Mouse (Mus musculus): ENCODE data around the gene Lrmp.
"Not testable (repeated sequence)": the region's sequence is repeated elsewhere in the genome, so short reads cannot be mapped to it uniquely, and the experiment has no call there.

The Lrmp gene

DNA sequence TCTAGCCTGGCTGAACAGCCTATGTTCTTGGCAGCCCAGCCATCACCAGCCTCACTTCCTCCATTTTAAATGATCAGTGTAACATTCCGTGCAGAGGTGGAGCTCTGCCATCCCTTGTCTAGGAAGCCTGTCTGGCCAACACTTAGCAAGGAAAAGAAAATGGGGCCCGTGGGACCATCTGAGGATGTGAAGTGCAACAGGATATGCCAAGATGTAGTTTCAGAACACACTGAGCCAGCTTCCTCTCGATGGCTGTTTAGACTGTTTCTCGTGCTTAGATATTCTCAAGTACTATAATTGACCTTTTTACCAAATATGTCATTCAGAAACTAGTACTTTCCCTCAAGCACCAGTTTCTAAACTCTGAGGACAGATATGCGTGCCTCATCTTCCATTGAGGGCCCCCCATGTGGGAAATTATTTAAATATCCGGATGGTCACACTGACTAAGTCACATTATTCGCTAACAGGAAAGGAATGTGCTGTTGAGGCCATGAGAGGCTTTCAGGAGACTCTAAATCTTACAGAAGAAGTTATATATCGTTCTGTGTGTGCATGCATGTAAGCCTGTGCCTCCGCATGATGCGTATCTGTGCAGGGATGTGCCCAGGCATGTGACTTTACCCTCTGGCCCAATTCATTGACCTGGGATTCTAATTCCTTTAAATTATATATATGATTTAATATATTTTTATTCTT lies 11.1 kb upstream of the Lrmp start:
- in situ Hi-C loops (cut with MboI), result no loop called here

DNA sequence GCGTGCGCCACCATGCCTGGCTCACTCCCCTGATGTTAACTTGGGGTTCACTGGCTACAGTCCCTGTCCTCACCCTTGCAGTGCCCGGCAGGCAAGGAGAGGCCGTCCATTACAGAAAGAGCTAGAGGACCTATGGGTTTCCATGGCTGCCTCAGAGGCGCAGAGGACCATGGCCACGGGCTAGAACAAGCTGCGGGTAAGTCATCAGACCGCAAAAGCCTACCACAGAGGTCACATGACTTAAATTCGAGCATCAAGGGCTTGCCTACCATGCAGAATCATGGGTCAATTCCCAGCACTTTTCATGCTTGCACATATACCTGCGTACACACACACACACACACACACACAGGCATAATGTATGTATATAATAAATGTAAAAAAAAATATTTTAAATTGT lies 10.0 kb upstream of the Lrmp start:
- in situ Hi-C loops (cut with MboI), result no loop called here

DNA sequence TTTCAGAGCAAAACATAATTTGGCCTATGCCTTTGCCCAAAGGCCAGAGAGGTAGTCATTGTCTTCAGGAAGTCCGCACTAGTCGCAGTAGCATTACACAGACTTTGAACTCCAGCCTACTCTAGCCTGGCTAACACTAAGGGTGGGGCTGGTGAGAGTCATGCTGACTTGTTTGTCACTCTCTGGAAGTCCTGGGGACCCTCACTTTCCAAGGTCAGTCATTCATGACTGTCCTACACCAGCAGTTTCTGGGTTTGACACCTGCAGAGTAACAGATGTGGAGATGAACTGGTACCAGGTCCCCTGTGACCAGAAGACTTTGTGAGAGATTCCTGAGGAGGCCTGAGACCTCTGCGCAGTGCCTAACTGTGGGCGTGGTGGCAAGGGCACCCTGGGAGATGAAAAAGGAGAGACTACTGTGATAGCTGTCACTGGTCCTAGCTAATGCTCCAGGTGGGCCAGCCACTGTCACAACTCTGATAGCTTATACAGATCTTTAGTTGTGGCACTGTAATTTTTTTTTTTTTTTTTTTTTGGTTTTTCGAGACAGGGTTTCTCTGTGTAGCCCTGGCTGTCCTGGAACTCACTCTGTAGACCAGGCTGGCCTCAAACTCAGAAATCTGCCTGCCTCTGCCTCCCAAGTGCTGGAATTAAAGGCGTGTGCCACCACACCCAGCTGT lies 9.2 kb upstream of the Lrmp start:
- in situ Hi-C loops (cut with MboI), result no loop called here

DNA sequence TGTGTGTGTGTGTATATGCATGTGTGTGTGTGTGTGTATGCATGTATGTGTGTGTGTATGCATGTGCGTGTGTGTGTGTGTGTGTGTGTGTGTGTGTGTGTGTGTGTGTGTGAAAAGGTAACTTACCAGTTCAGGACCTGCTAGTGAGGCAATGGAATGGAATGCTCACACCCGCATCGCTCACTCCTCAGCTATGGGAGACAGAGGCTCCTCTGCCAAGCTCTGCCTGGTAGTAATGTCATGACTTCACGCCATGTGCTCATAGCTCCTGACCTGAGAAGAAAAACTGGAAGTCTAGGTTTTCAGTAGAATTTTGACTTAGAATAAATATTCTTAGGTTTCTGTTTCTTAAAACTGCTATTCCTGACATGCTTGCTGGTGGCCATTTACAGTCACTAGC lies 4.7 kb upstream of the Lrmp start:
- in situ Hi-C loops (cut with MboI), result no loop called here

DNA sequence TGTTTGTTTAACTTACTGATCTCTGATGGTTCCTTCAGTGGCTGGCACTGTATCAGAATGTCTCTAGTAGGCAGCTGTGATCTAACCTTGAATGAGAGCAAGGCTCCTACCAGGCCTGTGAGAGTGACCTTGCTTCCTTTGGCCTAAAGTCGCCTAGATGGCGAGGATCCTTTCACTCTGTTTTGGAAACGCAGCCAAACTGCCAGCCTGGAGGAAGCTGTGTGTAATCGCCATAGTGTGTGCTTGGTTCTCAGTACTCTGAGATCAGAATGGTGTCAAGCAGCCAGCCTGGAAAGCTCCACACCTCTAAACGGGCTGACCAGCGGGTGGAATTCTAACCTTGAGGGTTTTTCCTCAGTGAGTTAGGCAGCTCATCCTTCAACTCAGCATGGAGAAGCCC lies 2.6 kb upstream of the Lrmp start:
- in situ Hi-C loops (cut with MboI), result no loop called here

DNA sequence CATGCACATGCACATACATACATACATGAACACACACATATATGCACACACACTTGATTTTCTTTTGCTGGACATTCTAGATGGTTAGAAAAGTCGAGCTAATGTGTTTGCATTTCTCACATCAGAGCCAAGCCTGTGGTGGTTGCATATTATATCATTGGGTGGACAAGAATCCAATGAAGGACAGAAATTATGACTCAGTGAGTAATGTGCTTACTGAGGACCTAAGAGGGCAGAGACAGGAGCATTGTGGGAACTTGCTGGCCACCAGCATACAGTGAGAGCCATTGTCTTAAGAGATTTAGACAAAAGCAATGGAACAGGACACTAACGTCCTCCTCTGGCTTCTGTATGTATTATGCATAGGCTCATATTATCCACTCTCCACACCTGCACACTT lies 892 bp upstream of the Lrmp start:
- in situ Hi-C loops (cut with MboI), result no loop called here

DNA sequence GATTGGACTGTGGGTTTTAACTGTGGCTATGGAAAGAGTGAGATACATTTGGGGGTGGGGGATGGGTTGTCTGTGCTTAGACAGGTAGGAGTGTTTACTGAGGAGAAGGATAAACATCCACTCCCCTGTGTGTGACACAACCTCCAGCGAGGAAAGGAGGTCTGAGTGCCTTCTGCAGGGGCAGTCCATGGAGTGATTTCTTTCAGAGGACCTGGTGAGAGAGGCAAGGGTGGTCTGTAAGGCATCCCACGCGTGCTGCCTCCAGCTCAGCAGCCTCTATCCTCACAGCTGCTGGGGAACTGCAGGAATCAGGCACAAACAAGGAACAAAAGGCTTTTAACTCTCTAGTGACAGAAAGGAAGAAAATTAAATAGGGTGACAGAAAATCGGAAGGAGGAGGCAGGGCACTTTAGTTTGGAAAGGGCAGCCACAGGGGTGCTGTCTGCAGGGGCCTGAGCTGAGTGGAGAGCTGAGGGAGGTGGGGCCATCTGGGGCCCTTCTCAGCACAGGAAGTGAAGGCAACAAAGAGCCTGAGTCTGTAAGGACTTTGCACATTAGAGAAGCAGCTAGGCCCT lies 732 bp downstream of the Lrmp start:
- in situ Hi-C loops (cut with MboI), result no loop called here

DNA sequence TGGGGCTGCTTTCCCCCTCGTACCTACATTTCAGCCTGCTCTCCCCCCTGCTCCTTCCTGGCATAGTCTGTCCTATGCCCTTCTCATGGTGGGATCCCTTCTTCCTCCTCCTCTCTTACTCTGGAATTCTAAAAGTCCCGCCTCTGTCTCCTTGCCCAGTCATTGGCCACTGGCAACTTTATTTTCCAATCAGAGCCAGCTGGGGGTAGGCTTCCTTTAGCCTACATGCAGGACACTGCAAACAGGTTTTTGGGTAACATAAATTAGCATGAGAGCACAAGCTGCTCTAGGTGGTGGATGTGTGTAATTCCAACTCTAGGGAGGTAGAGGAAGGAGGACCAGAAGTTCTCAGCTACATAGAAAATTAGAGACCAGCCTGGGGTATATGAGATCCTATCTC lies 4.6 kb downstream of the Lrmp start:
- in situ Hi-C loops (cut with MboI), result no loop called here

DNA sequence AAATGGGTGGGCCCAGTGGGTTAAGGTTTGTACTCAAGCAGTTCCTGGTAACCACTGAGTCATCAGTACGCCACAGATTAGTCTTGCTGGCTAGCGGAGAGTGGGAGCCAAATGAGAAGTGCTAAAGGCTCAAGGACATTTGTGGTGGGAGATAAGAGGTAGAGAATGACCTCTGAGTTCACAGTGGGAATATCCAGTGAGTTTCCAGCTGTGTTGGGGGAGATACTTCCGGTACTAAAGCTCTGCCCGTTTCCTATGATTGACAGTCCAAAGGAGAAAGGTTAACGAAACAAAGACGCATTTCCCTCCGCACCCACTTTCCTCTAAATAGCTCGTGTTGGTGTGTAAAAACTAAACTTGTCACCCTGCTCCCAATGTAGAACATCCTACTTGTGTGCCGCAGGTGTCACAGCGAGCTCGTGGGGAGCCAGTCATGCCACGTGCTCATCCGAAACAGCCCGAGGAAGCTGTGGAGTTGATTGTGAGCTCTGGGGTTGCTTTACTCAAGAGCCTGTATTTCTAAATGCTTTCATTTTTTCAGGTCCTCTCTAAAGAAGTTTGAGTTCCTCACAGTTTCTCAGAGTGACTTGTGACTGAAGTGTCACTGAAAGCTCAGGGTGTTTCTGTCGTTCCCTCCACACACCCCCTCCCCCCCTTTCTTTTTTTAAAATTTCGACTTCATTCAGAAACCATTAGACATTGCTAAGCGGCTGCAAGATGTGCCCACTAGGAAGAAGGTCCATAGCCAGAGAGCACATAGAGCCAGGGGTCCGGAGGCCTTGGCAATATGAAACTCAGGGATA lies 5.5 kb downstream of the Lrmp start:
- in situ Hi-C loops (cut with MboI), result no loop called here

DNA sequence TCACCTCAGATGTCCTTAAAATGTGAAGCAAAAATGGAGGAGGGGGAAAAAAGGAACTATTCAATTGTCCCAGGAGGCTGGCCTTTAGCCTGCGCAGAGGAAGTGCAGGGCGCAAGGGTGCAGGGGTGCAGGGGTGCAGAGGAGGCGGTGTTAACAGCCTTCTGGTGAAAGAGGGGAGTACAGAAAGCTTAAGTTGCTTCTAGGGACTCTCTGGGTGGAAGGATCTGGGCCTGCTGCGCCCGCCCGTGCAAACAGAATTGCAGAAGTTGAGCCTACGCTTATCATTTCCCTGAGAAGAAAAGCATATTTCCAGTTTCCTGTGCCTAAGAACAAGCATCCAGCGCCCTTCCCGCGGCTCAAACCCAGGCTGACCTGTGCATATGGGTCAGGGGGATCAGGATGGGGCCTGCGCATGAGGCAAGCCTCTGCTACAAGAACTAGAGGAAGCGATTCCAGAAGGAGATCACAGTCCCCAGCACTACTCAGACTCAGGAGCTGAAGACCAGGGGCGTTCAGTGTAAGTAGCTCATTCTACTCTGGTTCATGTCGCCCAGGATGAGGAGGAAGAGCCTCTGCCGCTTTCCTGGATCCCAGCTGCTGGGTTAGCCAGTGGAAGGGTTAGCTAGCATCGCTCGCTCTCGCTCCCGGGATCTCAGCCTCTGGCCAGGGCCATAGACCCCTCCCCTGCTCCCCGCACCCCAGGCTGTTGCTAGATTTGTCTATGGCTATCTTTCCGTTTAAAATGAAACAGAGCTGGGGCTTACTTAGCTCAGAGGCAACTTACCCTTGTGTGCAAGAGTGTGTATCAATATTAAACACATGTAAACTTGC lies 6.4 kb downstream of the Lrmp start:
- in situ Hi-C loops (cut with MboI), result no loop called here

DNA sequence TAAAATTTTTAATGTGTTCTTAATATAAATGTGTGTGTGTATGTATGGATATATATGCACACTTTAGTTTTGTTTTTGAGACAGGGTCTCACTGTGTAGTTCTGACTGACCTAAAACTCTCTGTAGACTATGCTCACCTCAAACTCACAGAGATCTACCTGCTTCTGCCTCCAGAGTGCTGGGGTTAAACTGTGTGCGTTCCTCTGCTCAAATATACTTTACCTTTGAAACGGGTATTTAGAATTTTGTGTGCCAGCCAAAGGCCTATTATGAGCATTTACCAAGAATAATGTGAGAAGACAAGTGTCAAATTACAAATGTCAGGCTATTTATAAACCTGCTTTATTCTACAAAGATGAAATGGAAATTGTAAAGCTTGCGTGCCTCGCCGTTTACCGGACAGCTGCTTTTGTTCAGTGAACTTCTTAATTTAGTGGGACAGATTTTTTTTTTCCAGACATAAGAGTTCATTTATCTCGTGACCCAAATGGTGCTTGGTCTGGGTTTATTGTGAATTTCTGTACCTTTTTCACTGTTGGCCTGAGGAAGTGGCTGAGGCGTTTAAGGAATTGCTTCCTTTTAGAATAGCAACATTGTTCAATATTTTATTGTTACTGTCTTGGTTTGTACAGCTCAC lies 7.1 kb downstream of the Lrmp start:
- in situ Hi-C loops (cut with MboI), result no loop called here

DNA sequence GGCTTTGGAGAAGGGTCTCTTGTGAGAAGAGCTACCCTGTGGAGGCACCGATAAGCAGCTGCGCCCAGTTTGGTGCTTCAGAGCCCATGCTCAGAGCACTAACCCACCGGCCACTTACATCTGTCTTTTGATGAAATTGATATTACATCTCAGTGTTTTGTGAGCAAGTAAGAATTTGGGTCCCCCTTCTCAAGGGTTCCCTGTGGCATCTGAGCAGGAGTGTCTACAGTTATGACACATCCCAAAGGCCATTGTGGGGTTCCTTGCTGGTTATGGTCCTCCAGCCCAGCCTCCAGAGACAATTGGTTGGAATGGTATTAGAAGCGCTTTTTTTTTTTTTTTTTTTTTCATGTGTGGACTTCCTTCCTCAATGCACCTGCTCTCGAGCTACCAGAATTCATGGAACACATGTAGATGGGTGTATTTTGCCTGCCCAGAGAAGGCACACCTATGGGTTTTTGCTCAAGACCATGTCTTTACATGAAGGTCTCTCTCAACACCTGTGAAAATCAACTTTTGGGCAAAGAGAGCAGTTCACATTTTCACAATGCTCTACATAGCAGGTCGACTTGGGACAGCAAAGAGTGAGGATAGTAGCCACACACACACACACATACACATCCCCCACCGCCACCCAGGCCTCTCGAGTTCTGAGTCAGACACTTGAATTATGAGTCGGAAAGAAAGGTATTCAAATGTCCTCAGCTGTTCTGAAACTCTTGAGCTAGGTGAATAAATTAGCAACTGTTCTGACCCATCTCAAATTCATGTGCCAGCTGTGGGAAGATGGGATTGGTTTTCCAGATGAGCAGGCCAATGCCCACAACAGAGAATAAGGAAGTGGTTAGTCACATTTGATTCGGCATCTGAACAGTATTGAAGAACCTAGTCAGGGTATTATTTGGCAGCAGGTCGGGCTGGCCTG lies 7.9 kb downstream of the Lrmp start:
- in situ Hi-C loops (cut with MboI), result no loop called here

DNA sequence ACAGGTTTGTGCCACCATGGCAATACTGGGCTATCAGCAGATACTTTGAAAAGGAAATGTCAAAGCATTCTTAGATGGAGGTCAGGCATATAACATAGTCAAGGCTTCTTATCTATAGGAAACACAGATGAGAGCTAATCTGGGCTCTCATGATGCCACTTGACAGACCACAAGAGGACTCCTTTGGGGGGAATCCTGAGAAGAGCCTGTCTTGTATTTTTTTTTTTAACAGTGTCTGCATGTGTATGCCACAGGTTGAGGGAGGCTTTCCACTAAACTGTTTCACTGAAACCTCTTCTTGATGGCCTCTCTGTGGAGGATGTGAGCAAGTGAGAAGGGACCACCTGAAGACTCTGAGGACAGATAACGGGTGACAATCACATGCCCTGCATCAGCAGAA lies 9.2 kb downstream of the Lrmp start:
- in situ Hi-C loops (cut with MboI), result loop anchor here (5.0 kb wide), 1 partner anchor 32 kb away; no protein-coding TSS in a partner anchor

DNA sequence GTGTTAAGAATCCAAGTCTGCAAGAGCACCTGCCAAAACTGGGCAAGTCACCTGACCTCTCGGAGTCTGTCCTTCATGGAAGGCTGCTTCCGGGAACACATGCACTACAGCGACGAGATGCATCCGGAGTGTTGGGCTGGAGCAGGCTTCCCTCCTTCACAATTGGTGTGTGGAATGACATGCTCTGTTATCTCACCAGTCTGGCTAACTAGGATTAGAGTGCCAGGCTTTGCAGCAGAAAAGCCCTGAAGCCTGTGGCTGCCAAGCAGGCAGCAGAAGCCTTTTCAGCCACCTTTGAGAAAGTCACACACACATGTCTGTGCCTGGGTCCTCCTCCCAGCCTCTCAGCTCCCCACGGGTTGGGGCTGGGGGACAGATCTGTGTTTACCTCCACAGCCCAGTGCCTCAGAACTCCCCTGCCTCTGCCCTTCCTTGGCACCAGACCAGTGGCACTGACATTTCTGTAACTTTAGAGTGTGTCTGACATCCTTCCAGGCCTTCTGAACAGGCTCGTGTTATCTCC lies 10.2 kb downstream of the Lrmp start:
- in situ Hi-C loops (cut with MboI), result loop anchor here (5.0 kb wide), 1 partner anchor 33 kb away; no protein-coding TSS in a partner anchor

DNA sequence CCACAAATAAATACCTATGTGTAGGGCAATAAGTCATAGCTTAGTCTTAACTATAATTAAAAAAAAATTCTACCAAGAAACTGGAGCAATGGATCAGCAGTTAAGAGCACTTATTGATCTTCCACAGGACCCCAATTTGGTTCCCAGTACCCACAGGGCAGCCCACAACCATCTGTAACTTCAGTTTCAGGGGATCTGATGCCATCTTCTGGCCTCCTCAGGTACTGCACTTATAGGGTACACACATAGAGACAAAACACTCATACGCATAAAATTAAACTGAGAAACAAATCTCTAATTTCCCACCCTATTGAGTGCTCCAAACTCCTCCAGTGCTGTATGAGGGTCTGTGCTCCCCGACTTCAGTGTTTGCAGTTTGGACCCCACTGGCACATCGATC lies 12.2 kb downstream of the Lrmp start:
- in situ Hi-C loops (cut with MboI), result loop anchor here (5.0 kb wide), 1 partner anchor 35 kb away; no protein-coding TSS in a partner anchor

DNA sequence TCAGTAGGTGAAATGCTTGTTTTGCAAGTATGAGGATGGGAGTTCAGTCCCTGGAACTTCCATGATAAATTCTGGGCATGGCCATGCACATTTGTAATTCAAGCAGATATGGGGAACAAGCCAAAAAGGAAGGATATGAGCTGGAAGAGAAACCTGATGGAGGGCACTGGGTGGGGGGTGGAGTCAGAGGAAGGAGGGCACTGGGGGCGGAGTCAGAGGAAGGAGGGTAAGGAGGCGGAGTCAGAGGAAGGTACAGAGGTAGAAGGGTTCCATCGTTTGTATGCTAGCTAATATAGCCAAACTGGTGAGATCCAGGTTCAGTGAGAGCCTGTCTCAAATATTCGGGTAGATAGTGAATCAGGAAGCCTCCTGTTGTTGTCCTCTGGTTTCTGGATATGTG lies 14.1 kb downstream of the Lrmp start:
- in situ Hi-C loops (cut with MboI), result loop anchor here (5.0 kb wide), 1 partner anchor 37 kb away; no protein-coding TSS in a partner anchor

DNA sequence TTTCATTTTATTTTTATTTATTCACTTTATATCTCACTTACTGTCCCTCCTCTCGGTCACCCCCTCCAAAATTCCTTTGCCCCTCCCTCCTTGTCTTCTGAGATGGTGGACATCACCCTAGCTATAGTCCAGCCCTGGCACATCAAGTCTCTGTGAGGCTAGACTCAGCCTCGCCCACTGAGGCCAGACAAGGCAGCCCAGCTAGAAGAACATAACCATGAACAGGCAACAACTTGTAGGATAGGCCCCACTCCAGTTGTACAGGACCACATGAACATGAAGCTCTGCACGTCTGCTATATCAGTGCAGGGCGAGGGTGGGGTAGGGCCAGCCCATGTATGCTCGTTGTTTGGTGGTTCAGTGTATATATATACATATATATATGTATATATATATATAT lies 16.5 kb downstream of the Lrmp start:
- in situ Hi-C loops (cut with MboI), result no loop called here

DNA sequence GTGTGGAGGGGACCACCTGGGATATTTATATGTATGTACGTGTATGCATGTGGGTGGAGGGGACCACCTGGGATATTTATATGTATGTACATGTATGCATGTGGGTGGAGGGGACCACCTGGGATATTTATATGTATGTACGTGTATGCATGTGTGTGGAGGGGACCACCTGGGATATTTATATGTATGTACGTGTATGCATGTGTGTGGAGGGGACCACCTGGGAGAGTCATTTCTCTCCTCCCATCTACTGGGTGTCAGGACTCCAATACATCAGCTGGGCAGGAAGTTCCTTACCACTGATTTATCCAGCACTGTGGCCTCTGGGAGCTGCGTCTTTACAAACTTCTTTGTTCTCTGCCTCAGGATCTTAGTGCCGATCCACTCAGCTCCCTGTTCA lies 17.5 kb downstream of the Lrmp start:
- in situ Hi-C loops (cut with MboI), result not testable (repeated sequence)

DNA sequence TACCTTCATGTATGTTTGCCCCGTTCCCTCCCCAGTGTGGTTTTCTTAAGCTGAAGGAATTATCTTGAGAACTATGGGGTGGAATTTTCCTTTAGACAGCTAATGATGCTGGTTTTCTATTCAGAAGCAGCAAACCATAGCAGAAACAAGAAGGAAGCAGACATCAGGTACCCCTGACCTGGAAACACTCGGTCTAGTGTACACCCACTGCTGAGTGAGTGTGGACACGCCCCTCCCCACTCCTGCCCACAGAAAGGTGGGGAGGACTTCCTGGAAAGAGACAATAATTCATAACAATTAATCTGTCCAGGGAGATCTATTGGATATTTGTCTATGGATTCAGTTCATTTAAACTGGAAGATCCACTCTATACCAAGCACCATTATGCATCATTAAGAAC lies 19.8 kb downstream of the Lrmp start:
- in situ Hi-C loops (cut with MboI), result no loop called here

DNA sequence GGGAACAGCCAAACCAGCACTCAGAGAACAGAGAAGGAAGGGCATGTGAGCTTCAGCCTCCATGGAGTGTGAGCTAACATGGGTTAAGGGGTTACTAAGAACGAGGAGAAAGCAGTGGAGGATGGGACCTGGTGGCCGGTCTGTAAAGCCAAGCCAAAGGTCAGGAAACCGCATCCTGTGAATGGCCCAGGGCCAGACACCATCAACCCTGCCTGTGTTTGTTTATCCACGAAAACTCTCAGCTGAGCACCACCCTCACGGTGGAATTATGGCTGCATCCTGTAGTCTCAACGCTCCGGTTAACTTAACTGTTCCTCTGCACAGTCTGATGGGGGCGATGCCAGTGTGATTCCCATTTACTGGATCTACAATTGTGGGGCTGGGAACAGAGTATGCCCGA lies 20.4 kb downstream of the Lrmp start:
- in situ Hi-C loops (cut with MboI), result no loop called here

Measured in mature B cell (primary cell).